Mouse (Mus musculus): ENCODE measurements at regions not wholly inside any gene's neighbourhood (a gene's known extent, or its start where the extent isn't known, plus 50 kb on each side); places are given as distances from the start of the nearest gene placed in this dataset.
A peak's percentile ranks its signal among the peaks of the same experiment; 100 is the strongest.

DNA sequence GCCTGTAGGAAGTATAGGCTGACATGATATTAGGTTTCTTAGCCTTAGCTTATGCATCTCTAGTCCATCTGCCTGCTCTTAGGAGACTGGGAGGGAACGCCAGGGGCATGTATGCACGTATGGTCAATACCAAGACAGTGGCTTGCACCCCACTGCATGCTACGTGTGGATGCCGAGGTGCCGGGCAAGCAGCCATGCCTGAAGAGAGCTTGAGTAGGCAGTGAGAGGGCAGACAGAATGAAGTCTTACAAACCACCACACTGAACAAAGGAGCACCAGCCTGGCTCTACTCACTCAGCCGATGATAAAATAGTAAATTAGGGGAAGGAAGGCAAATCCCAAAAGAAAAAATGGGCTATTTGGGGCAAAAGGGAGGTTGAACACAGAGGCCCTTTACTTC is 245.2 kb upstream of the Fn1 start:
- no peak for DNase-seq

GRCm38 (mm10) chr1:71897464-71898051 is 244.6 kb upstream of the Fn1 start:
- no peak for DNase-seq

DNA sequence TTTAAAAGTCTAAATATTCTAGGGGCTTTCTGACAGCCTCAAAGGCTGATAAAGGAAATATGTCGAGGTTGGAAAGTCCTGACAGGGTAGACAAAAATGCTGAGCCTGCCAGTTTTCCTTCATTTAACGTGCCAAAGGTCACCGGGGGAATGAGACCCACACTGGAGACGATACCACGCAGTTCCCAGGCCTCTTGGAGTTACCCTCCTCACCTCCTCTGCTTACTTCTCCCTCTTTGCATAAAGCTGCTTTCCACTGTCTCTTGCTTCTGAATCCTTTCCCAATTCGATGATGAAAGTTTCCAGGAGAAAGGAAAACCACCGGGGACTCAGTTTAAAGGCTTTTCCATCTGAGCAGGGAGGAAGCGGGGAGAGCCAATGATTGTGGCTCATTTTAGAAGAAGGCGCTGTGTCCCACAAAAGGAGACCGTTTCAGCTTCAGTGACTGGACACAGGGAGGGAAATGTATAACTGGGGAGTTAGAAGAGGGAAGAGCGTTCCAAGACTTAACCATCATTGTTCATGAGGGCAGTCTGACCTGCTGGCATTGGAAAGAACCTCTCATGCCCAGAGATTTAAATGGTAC is 243.2 kb upstream of the Fn1 start:
- DNase-seq: peak; percentile 21 to 26

DNA sequence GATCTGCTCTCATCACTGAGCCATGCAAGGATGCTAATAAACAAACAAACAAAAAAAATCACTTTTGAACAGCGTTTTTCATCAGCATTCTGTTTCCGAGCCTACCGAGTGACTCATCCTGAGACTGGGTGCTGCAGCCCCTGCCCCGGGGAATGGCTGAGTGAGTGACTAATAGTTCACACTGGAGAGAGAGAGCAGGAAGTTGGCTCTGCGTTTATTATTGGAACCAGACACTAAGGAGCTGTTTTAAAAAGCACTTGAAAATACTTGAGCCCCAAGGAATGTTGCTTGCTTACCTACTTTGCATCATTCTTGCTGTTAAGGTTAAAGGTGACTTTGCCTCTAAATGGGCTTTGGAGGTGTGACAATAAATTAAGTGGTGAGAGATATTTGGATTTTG is 240.6 kb upstream of the Fn1 start:
- no peak for DNase-seq

- DNase-seq: peak; percentile 16 to 33
Observed at GRCm38 (mm10) chr1:71887809-71888208, 234.8 kb upstream of the Fn1 start.

GRCm38 (mm10) chr1:71886903-71887302 is 233.9 kb upstream of the Fn1 start:
- DNase-seq: peak; percentile 64 to 76

DNA sequence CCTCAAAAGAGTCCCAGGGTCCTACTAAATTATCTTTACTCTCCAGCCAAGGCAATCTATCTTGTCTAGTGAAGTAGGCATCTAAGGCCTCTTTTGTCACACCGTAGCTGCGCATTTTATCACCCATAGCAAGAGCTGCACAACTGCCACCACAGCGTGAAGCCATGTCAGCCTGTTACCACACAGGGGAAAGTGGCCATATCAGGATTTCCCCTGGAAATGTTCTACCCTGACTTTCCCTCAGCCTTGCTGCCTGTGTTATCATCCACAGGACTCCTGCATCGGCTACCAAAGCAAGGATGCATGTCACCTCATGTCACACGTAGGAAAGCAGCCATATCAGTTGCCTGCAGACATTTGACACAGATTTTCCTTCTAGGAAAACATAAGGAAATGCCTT is 233.2 kb upstream of the Fn1 start:
- no peak for DNase-seq

GRCm38 (mm10) chr1:71881851-71882250 is 228.9 kb upstream of the Fn1 start:
- DNase-seq: no peak

DNA sequence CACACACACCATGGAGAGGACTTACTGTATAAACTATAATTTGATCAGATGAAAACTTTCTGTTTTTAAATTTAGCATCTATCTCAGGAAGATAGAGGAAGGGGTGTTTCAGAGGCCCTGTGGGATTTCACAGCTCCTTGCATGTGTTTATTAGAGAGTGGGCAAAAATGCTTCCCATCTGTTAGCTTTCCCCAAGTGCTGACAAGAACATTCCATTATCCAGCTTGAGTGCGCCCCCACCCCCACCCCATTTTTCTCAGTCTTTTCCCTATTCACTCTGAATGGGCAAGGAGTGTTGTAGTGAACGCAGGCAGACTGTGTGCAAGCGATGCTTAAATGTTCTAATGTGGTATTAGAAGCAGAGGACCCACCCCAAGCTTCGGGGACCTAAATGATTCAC is 228.2 kb upstream of the Fn1 start:
- no peak for DNase-seq

DNA sequence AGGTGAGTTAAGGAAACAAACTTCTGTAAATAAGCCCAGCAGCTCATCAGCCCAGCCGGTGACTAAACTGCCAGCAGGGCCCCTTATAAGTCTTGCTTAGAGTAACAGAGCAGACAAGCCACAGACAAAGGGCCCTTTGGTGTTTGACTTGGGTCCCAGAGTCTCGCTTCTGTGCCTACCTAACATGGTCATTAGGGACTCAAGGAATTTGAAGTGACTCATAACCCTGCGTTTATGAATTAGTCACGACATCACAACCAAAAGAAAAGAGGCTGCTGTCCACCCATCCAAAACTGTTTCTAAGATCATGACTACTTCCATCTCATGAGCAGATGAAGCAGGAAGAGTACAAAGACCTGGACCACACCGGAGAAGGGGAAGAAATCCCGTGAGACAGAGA is 227.5 kb upstream of the Fn1 start:
- no peak for DNase-seq

DNA sequence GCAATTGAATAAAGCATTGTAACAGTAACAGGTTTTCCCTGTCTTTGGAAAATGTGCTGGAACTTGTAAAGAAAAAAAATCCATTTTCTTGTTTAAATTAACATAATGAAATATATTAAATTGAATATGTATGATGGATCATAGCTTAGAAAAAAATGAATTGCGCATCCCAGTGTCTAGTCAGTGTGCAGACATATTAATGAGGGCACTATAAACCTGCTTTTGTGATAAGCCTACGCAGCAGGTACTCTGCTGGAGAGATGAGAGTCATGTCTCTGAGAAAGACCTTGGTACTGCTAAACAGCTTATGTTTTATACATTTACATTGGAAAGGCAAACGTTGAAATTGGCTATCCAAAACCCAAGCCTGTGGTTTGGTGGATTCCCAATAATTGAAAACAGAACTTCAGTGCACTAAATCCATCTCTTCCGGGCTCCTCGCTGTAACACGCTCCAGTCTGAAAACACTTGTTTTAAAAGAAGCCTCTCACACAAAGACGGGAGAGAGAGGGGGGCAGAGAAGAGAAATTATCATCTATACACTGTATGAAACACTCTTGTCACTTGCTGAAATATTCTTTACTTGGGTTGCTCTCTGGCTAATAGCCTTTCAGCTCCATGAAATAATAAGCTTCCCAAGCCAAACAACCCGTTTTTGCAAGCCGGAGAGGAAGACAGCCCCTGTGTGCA is 223.9 kb upstream of the Fn1 start:
- DNase-seq: no peak

DNA sequence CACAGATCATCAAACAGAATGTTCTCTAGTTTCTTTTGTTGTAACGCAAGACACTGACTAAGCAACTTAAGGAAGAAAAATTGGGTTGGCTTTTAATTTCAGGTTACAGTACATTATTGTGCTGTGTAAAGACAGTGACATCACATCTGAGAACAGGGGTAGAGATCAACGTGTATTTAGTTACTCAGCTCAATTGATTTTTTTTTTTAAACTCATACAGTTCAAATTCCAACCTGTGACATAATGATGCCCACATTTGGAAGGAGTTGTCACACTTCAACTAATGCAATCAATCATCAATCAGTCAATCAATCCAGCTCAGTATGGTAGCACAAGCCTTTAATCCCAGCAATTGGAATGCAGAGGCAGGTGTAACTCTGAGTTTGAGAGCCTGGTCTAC is 221.0 kb upstream of the Fn1 start:
- no peak for DNase-seq

DNA sequence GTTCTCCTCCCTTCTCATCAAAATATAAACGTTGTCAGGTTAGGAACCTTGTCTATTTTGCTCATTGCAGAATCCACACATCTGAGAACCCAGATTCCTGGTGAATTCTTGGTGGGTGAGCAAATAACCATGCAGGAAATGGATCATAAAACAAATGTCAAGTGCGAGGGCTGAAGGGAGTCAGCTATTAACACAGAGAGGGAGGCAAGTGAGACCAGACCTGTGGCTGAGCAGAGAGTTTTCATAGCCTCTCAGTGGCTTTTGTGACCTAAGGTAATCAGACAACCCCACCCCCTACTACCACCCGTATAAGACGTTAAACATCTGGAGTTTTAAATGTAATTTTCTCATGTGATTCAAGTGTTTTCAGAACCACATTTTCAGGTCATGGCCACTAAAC is 212.7 kb upstream of the Fn1 start:
- DNase-seq: no peak

GRCm38 (mm10) chr1:71864749-71865148 is 211.7 kb upstream of the Fn1 start:
- no peak for DNase-seq

GRCm38 (mm10) chr1:71853212-71853611 is 200.2 kb upstream of the Fn1 start:
- DNase-seq: no peak

DNA sequence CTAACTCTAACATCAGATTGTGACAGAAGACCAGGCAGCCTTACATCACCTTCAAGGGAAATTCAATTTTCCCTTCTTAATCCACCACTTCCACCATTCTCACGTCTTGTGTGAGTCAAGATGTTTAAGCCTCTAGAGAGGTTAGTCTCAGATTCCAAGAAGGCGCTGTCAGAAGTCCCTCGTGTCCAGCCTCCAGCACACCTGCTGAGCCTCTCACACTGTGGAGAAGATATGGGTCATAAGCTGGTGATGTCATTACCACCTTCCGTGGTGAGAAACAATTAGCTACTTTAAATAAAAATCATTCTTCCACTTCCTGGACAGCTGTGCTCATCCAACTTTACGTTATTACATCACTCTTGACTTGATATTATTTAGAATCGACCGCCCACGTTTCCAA is 198.3 kb upstream of the Fn1 start:
- DNase-seq: no peak

GRCm38 (mm10) chr1:71848656-71849055 is 195.7 kb upstream of the Fn1 start:
- no peak for DNase-seq

DNA sequence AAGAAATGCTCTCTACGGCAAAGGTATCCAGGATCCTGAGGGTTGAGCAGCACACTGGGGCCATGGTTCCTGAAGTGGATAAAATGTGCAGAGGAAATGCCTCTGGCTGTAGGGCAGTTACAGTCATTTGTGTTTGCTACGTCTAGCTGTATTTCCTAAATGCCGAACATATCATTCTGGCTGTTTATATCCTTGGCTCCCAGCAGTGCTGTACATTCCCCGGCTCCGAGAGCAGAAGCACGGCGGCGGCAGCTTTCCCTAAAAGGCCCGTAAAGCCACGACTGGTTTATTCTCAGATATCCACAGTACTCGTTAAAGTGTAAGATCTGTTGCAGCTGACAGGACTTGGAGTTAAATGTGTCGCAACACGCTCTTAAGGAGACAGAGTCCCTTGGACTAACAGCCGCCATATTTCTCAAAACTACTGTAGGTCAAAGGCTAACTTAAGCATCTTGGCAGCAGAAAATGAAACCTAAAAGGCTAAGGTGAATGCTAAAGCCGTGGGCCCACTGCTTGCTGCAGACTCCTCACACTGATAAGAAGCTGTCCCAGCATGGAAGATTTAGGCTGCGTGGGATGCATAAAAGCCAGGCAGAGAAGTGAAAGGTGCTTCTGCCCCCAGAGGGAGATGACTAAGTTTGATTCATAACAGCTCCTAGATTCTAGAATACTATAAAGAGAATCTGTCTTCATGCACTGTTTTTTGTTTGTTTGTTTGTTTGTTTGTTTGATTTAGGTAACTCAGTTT is 192.1 kb upstream of the Fn1 start:
- DNase-seq: peak; percentile 10 to 15

DNA sequence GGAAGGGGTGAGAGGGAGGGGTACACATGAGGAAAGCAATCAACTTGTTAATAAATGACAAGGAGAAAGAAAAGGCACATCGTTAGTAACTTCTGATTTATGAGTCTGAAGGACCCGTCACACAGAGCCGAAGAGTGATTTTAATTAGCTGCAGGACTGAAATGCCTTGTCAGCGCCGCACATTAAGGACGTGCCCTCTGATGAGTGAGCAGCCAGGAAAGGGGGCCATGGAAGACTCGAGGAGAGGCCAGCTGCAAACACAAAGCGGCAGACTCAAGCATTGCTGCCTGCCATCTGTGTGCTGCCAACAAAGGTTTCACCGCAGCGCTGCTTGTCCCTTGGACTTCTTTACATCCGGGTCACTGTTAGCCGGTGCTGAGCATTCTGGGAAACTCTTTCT is 184.8 kb upstream of the Fn1 start:
- DNase-seq: peak; percentile 4 to 12

- peak; percentile 35 to 51 for DNase-seq
Observed at GRCm38 (mm10) chr1:71837039-71837648, 184.1 kb upstream of the Fn1 start.

GRCm38 (mm10) chr1:71830379-71830778 is 177.4 kb upstream of the Fn1 start:
- no peak for DNase-seq

- no peak for DNase-seq
Observed at GRCm38 (mm10) chr1:71824410-71824809, 171.4 kb upstream of the Fn1 start.

DNA sequence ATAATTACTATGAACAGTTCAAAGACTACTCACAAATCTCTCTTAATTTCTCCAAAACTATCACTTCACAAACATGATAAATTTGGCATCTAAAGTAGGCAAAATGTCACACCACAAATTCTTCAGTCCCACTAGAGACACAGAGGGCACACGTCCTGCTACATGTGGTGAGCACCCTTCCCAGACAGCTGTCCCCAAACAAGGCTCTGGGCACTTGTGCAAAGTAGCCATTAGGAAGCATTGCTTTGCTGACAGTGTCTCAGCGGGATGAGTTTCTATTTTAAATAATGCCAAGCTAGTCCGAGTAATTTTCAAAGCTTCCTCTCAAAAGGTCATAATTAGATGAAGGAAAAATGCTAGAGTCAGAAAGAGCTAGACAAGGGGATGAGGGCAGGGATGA is 169.1 kb upstream of the Fn1 start:
- DNase-seq: no peak
